18 mouse cellular contexts compared by ENCODE assay signal in genomic region chr15:68665331-68665730, GRCm38 (mm10).
DNase-seq lines count a peak whose midpoint lies in the region; ATAC-seq lines count a peak whose summit lies in the region.
"Had no signal": no experiment of that assay in that cellular context is flagged by ENCODE, and none has a peak within 500 bp of the region (broad histone marks: within the 10 kb centered on the region; RNA-seq: fewer than 3 reads in every experiment).

No protein-coding gene starts in this region.

- no peak for DNase-seq in cerebellum, adult 11-12 months
- DNase-seq in cerebellum, postnatal 10 days, result peak; percentile 35 to 51
- no peak for DNase-seq in cerebellum, postnatal 4 days (ENCODE audit: low spot score in 2 of 2)
- peak; percentile 6 to 41 for DNase-seq in cerebellum, postnatal 25 days
- DNase-seq in cerebellum, adult 9-11 months, result no peak
- peak; percentile 16 for DNase-seq in brain, adult 2 months (ENCODE audit: low read depth, low spot score)
- no peak for DNase-seq in left cerebral cortex, postnatal 36 days (ENCODE audit: low spot score in 2 of 2)
- DNase-seq: adrenal gland, adult 8-10 months; adrenal gland, postnatal 14 days; adrenal gland, postnatal 36 days; B cell, adult 2 months; forebrain, postnatal 0 days had no signal

- intact Hi-C loops in left cerebral cortex, postnatal 36 days (cut with DNase I), result no loop called here

- 0 out of 2 replicates have a peak, but pooled peaks have one; percentile 15 for ATAC-seq in cerebellum, adult (ENCODE audit: insufficient number of reproducible peaks, low FRiP score, low TSS enrichment)
- ATAC-seq: activated CD4-positive, CD25-positive, alpha-beta regulatory T cell, adult 4 months; CD4-positive, CD25-positive, alpha-beta regulatory T cell, adult 4 months; forebrain, embryonic 13.5 days; forebrain, embryonic 15.5 days; forebrain, postnatal 0 days; Patski had no signal

Comparison
In these comparisons a context has a peak if more than half of its experiments do, and no peak if none do; other contexts are left out.
1. DNase-seq: peak in cerebellum, postnatal 10 days (2 of 2), cerebellum, postnatal 25 days (2 of 2) and brain, adult 2 months (single experiment); none in cerebellum, adult 11-12 months (single experiment), cerebellum, postnatal 4 days (0 of 2), cerebellum, adult 9-11 months (single experiment) and left cerebral cortex, postnatal 36 days (0 of 2).